Mouse (Mus musculus) stomach, postnatal 0 days (tissue): Measurements from ENCODE around the gene Otulin.

Experiments
- CTCF ChIP-seq: IDR thresholded peaks from 2 replicates; pipeline ENCODE4 v1.5.1; 2016; ENCODE audit warnings: antibody characterized with exemption, low read depth, mild to moderate bottlenecking, moderate library complexity
- EP300 ChIP-seq: optimal IDR thresholded peaks from 2 replicates; pipeline ENCODE3; 2016; ENCODE audit warnings: antibody characterized with exemption

GRCm38 (mm10) chr15:27528896-27529295 lies 101.6 kb downstream of the Otulin start:
- TF ChIP-seq CTCF: no peak
- TF ChIP-seq EP300: no peak
